Mouse (Mus musculus) liver, embryonic 11.5 days (tissue): Measurements from ENCODE around the gene Camk1. TPM values are rescaled to one million over a fixed set of nuclear protein-coding genes. Genes with fewer than 3 reads are reported as not detected.

ENCODE experiments used
- ATAC-seq: fragments of 200-750 bp; cut with Nextera tagmentation; replicated peaks from 2 replicates; pipeline ENCODE4 v1.8.0; 2017; ENCODE audit warnings: moderate number of reproducible peaks, mild to moderate bottlenecking, moderate TSS enrichment, moderate library complexity; ENCODE audit not compliant: low FRiP score
- DNase-seq: peaks from one replicate; pipeline ENCODE4 v3.0.0-alpha.2; 2017; ENCODE audit warnings: low spot score
- H3K27ac ChIP-seq: fragments of 300-500 bp; sonication (generic); 2 replicates; pipeline ENCODE4 v1.5.1; 2014; ENCODE audit warnings: mild to moderate bottlenecking, low read depth, low read length, control low read depth
- H3K27me3 ChIP-seq: fragments of 300-500 bp; sonication (generic); replicated peaks from 2 replicates; pipeline ENCODE4 v1.6.1; 2014; ENCODE audit warnings: low read length, mixed read lengths; ENCODE audit not compliant: control insufficient read depth, insufficient read depth
- H3K36me3 ChIP-seq: fragments of 300-500 bp; sonication (generic); 2 replicates; pipeline ENCODE4 v1.6.1; 2014; ENCODE audit warnings: mild to moderate bottlenecking, low read length, moderate library complexity, mixed read lengths; ENCODE audit not compliant: control insufficient read depth, insufficient read depth
- H3K4me1 ChIP-seq: fragments of 300-500 bp; sonication (generic); replicated peaks from 2 replicates; pipeline ENCODE4 v1.6.1; 2014; ENCODE audit warnings: low read length, mixed read lengths; ENCODE audit not compliant: control insufficient read depth, insufficient read depth
- H3K4me2 ChIP-seq: fragments of 300-500 bp; sonication (generic); 2 replicates; pipeline ENCODE4 v1.6.1; 2014; ENCODE audit warnings: mild to moderate bottlenecking, control low read depth, moderate library complexity
- H3K4me3 ChIP-seq: fragments of 300-500 bp; sonication (generic); 2 replicates; pipeline ENCODE4 v1.5.1; 2014; ENCODE audit warnings: low read depth, low read length, control low read depth
- H3K9ac ChIP-seq: fragments of 300-500 bp; sonication (generic); 2 replicates; pipeline ENCODE4 v1.6.1; 2014; ENCODE audit warnings: low read depth, low read length, control low read depth
- H3K9me3 ChIP-seq: fragments of 300-500 bp; sonication (generic); 2 replicates; pipeline ENCODE4 v1.6.1; 2016; ENCODE audit warnings: low read length, inconsistent platforms, mixed read lengths; ENCODE audit not compliant: control insufficient read depth
- WGBS: fragments of 180-500 bp; shearing (Covaris S2); extraction: QIAGEN DNeasy Blood & Tissue Kit; methylation state at CpG from one replicate; pipeline ENCODE4 v1.1.7; 2014; 5-methylcytosine and 5-hydroxymethylcytosine counted together
- polyA plus RNA-seq: library from polyadenylated mRNA; unstranded; fragments of >200 nt; fragmentation: Nextera tagmentation; extraction: Ambion mirVana; gene quantifications from 2 replicates; pipeline ENCODE4 v1.2.1, GENCODE M21; 2014

The Camk1 gene
- polyA plus RNA-seq, 1 experiment from 2014 or later = 48.5 TPM

DNA sequence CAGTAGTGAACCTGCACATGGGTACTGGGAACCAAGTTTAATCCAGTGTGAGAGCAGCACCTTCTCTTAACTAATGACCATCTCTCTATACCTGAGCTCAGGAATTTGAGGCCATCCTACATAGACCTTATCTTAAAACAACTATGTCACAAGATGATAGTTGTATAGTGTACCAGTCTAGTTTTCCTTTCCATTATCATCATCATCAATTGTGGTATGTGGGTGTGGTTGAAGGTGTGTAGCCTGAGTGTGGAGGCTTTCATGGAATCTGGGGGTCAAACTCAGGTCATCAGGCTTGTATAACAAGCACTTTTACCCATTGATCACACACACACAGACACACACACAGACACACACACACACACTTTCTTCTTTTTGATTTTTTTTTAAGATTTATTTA, 6.8 kb upstream of the Camk1 start:
- Histone ChIP-seq H3K9me3 (no peaks in the 10 kb centered on the region), H3K9ac (no peak overlapping the region), H3K27me3 (no peaks in the 10 kb centered on the region), H3K27ac (no peak overlapping the region), H3K4me1 (peaks cover 7% of the 10 kb centered on the region; the same call in 1 of the 2 replicates), H3K4me2 (no peak overlapping the region), H3K4me3 (no peak overlapping the region), H3K36me3 (no peaks in the 10 kb centered on the region)
- no peak for DNase-seq
- no peak for ATAC-seq

GRCm38 (mm10) chr6:113346897-113347296, 3.1 kb upstream of the Camk1 start:
- DNase-seq (no peak), ATAC-seq (no peak)
- 75% methylated on average over 4 of the region's 4 CpGs for WGBS
- Histone ChIP-seq H3K9ac (no peak overlapping the region), H3K27ac (no peak overlapping the region), H3K4me3 (no peak overlapping the region), H3K4me2 (no peak overlapping the region), H3K36me3 (no peaks in the 10 kb centered on the region), H3K4me1 (peaks cover 16% of the 10 kb centered on the region), H3K9me3 (no peaks in the 10 kb centered on the region), H3K27me3 (no peaks in the 10 kb centered on the region)

- no peak overlapping the region for H3K27ac ChIP-seq
These were observed 537 bp upstream of the Camk1 start for GRCm38 (mm10) chr6:113344321-113344720.

DNA sequence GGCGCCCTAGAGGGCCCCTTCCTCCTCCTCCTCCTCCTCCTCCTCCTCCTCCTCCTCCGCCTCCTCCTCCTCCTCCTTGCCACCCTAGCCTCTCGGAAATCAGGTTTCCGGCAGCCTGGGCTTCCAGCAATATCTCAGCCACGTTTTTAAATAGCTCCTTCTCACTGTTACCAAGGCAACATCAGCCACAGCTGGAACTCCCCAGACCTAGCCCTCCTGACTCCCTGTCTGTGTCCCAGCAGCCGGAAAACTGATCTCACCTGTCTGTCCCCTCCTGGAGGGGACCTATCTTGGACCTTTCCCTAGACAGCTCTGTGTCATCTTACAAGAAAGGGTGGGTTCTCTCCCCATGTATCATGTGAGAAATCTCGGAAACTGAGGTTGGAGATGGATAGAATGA, 1.5 kb downstream of the Camk1 start:
- DNase-seq (no peak), ATAC-seq (no peak)
- Histone ChIP-seq H3K27ac (no peak overlapping the region), H3K36me3 (0 out of 2 replicates have a peak, but pooled peaks cover 2% of the 10 kb centered on the region), H3K4me3 (no peak overlapping the region), H3K27me3 (no peaks in the 10 kb centered on the region), H3K4me1 (peaks cover 13% of the 10 kb centered on the region), H3K9ac (no peak overlapping the region), H3K9me3 (no peaks in the 10 kb centered on the region), H3K4me2 (peak overlapping the region; percentile 86)
- WGBS = 36% methylated on average over 4 of the region's 7 CpGs

More at GRCm38 (mm10) chr6:113344321-113344720, 537 bp upstream of the Camk1 start:
- H3K27me3 ChIP-seq = no peaks in the 10 kb centered on the region
- DNase-seq = no peak
- H3K4me1 ChIP-seq = peaks cover 13% of the 10 kb centered on the region
- no peaks in the 10 kb centered on the region for H3K9me3 ChIP-seq
- 69% methylated on average over 2 of the region's 2 CpGs for WGBS
- H3K4me3 ChIP-seq = no peak overlapping the region
- H3K4me2 ChIP-seq = peak overlapping the region; percentile 86
- 0 out of 2 replicates have a peak, but pooled peaks cover 2% of the 10 kb centered on the region for H3K36me3 ChIP-seq
- peak overlapping the region; percentile 71 for H3K9ac ChIP-seq
- no peak for ATAC-seq

DNA sequence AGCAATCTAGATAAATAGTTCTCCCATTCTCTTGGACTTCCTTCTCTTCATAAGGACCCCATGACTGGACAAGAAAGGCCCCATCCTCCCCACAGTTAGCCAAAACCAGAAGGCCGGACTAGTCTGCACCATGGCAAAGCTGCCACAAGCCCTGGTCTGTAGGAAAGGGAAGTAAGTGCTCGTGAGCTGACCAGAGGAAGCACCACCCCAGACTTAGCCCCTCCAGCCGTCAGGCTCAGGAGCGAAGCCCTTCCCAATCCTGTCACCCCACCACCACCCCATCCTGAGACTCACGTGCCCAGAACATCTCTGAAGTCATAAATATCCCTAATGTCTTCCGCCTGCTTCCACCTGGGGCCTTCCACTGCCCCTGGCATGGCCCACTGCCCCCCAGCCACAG, 2.2 kb downstream of the Camk1 start:
- no peaks in the 10 kb centered on the region for H3K27me3 ChIP-seq
- peak overlapping the region; percentile 16; the same call in 1 of the 2 replicates for H3K27ac ChIP-seq
- 0 out of 2 replicates have a peak, but pooled peaks cover 2% of the 10 kb centered on the region for H3K36me3 ChIP-seq
- H3K4me1 ChIP-seq = peaks cover 17% of the 10 kb centered on the region
- ATAC-seq (no peak), DNase-seq (no peak)
- 0 out of 2 replicates have a peak overlapping the region, but pooled peaks have one; percentile 12 for H3K9ac ChIP-seq
- WGBS = 63% methylated on average over 6 of the region's 6 CpGs
- peak overlapping the region; percentile 6; the same call in 1 of the 2 replicates for H3K4me2 ChIP-seq
- no peak overlapping the region for H3K4me3 ChIP-seq
- H3K9me3 ChIP-seq = no peaks in the 10 kb centered on the region

DNA sequence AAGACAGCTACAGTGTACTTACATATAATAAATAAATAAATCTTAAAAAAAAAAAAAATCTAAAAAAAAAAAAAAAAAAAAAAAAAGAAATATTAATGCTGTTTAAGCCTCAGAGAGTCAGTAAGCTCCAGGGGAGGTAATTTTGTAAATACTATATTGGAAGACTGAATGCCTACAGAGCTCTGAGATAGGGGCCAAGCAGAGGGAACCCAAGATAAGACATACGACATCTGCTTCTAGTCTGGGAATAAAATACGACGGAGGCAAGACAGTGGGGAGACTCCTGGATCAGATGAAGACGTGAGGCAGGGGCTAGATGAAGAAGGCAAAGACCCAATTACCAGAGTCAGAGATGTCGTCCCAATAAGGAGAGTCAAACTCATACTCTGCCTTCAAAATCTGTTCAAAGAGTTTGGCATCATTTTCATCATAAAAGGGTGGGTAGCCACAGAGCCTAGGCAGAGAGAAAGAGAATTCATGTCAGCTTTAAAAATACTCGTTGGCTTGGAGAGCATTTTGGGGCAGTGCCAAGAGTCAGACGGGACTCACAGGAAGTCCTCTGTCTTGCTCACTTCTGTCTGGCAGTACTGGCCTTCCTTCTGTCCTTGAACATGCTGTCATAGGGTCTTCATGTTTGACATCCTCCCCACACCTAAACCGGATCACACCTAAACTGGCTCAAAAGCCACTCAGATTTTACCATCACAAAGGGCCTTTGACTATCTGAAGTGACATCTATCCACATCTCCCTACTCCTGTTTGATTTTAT, 6.7 kb downstream of the Camk1 start:
- no peak overlapping the region for H3K9ac ChIP-seq
- no peaks in the 10 kb centered on the region for H3K9me3 ChIP-seq
- DNase-seq (no peak), ATAC-seq (no peak; the same call in 1 of the 2 replicates)
- peaks cover 8% of the 10 kb centered on the region for H3K4me1 ChIP-seq
- no peak overlapping the region for H3K4me2 ChIP-seq
- H3K27me3 ChIP-seq = no peaks in the 10 kb centered on the region
- 53% methylated on average over 8 of the region's 8 CpGs for WGBS
- no peak overlapping the region for H3K27ac ChIP-seq
- peaks cover 18% of the 10 kb centered on the region; the same call in 1 of the 2 replicates for H3K36me3 ChIP-seq
- no peak overlapping the region for H3K4me3 ChIP-seq

- DNase-seq (no peak), ATAC-seq (no peak)
- WGBS = 75% methylated on average over 6 of the region's 6 CpGs
- peaks cover 9% of the 10 kb centered on the region for H3K4me1 ChIP-seq
- no peak overlapping the region for H3K4me3 ChIP-seq
- H3K36me3 ChIP-seq = peaks cover 26% of the 10 kb centered on the region; the same call in 1 of the 2 replicates
- H3K9me3 ChIP-seq = no peaks in the 10 kb centered on the region
- H3K4me2 ChIP-seq = no peak overlapping the region
- no peak overlapping the region for H3K27ac ChIP-seq
- H3K9ac ChIP-seq = no peak overlapping the region
- no peaks in the 10 kb centered on the region for H3K27me3 ChIP-seq
These were observed 9.6 kb downstream of the Camk1 start for GRCm38 (mm10) chr6:113334216-113334615.

DNA sequence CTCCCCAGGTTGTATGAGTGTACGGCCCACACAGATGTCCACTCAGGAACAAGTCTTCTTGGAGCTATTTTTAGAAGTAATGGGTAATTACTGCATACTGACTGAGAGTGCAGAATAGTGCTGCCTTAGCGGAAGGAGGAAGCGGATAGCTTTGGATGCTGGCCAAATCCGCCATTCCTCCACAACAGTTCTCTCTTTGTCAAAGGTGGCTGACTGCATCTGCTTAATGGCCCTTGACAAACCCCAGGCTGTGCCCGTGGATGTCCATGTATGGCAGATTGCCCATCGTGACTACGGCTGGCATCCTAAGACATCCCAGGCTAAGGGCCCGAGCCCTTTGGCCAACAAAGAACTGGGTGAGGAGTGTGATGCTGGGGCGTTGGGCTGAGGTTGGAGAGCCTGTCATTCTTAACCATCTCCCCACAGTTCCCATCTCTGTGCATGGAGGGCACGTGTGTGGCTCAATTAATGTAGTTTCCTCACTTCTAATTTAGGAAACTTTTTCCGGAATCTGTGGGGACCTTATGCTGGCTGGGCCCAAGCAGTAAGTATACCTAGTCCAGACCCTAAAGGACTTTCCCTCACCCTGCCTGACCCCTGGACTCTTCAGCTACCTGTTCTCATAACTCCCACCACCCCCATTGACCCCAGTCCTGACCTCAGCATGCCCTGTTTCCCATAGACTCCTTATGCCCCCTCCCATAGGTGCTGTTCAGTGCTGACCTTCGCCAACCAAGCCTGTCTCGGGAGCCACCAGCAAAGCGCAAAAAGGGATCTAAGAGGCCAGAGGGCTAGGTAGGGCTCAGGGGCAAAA, 10.4 kb downstream of the Camk1 start:
- Histone ChIP-seq H3K9ac (no peak overlapping the region), H3K4me1 (peaks cover 9% of the 10 kb centered on the region), H3K27ac (no peak overlapping the region), H3K36me3 (peaks cover 27% of the 10 kb centered on the region; the same call in 1 of the 2 replicates), H3K4me2 (no peak overlapping the region), H3K27me3 (no peaks in the 10 kb centered on the region), H3K9me3 (no peaks in the 10 kb centered on the region), H3K4me3 (no peak overlapping the region)
- no peak for DNase-seq
- ATAC-seq = no peak
- WGBS = 83% methylated on average over 14 of the region's 14 CpGs
